Mouse (Mus musculus): ENCODE measurements at regions not wholly inside any gene's neighbourhood (a gene's known extent, or its start where the extent isn't known, plus 50 kb on each side); places are given as distances from the start of the nearest gene placed in this dataset.
"Not testable (repeated sequence)": the region's sequence is repeated elsewhere in the genome, so short reads cannot be mapped to it uniquely, and the experiment has no call there.

DNA sequence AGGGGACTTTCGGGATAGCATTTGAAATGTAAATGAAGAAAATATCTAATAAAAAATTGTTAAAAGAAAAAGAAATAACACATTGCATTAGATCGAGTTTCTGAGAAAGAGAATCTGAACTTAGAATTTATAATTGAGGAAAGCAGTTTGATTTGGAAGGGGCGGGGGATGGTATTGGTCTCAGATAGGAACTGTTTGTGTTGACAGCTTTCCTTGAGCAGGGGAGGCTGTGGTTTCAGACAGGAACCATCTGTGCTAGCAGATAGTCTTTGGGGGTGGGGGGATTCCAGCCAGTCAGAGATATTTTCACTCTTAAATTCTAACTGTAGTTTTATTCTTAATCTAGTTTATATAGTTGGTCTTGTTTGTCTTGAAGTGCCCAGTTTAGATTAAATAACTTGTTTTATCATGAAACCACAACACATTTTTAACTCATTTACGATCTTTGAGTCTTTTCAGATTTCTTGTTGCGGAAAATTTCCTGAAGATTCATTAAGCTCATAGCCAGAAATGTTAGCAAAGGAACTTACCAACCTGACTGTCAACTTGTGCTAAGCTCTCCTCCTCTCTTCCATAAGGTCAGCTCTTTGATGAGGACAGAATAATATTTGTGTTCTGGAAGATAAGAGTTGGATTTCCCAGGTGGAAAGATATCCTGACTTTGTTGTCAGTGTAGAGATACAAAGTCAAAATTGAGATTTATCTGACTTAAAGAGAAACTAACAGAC, 846.2 kb downstream of the Dad1 start:
- not testable (repeated sequence) for DNase-seq

DNA sequence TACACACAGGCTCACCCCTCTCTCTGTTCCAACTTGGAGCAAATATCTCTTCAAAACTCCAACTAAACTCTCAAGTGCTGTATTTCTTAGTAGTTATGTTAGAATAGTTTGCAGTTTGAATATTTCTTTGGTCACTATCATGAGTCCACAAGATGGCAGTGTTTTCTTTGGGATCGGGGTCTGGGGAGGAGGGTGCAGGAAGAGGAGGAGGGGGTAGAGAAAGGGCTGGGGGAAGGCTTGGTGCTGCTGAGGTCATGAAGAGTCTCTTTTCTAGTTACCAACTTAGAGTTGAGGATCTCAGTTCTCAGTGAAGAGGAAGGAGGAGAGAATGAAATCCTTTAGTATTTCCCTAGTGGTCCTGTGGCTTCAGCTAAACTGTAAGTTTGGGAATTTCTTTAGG, 863.6 kb downstream of the Dad1 start:
- not testable (repeated sequence) for DNase-seq

DNA sequence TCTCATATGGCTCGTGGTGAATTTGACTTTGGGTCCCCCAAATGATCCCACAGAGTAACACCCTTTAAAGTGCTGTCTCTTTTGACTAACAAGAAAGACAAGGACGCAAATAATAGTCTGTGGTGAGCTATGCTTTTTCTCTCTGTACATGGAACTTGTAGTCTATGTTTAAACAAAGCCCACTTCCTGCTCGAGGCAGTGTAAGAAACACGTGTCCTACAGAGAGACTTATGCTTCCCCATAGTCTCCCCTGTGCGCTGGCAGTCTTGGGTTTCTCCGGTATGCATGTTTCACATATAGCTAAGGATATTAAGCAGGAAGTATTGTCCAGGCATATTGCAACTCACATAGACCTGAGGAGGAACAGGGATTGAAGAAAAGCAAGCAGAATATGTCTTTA, 879.0 kb upstream of the Olfr1507 start:
- DNase-seq = not testable (repeated sequence)

GRCm38 (mm10) chr14:53373777-53374468, 878.4 kb upstream of the Olfr1507 start:
- not testable (repeated sequence) for DNase-seq

GRCm38 (mm10) chr14:53369776-53370175, 874.2 kb upstream of the Olfr1507 start:
- no peak for DNase-seq

DNA sequence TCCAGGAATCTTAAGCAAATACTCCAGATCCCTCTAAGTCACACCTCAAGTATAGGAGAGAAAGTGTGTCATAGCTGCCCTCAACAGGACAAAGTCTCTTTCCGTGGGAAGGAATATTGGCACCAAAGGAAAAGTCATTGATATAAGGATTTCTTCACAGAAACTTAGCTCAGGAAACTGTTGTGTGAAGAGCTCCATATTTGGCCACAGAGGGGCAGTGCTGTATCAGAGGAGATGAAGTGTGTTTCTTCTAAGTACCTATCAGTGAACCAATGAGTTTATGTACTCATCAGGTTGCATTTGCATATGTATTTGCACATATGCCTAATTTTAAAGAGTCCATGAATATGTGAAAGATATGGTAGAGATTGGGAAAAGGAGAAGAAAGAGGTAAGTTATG, 871.9 kb upstream of the Olfr1507 start:
- not testable (repeated sequence) for DNase-seq

GRCm38 (mm10) chr14:53363995-53364394, 868.4 kb upstream of the Olfr1507 start:
- DNase-seq = not testable (repeated sequence)

DNA sequence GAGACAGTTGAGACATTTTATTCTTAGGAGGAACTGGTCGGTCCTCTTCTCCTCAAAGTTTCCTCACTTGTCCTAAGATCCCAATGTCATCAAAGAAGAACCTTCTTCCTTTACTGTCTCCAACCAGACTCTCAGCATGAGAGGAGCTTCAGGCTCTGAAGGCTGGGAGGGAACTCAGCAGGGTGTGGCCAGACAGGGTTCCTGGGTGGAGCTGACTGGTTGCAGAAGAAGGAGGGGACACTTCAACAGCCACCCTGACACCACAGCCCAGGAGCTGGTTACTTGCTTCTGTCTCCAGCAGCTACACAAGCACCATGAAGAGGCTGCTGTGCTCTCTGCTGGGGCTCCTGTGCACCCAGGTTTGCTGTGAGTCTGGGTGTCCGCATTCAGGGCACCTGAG, 866.5 kb upstream of the Olfr1507 start:
- DNase-seq = not testable (repeated sequence)

DNA sequence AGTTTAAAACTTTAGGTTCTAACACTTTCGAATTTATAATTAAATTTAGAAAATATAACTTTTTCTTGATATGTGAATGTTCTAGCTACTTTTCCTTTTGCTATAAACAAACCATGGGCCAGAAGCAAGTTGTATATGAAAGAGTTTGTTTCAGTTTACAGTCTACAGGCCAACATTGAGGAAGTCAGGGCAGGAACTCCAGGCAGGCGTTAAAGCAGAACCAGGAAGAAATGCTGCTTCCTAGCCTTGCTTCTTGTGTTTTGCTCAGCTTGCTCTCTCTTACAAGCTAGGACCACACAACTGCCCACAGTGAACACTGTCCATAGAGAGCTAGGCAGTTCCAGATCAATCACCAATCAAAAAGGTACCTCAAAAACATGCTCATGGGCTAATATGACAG, 861.9 kb upstream of the Olfr1507 start:
- not testable (repeated sequence) for DNase-seq

- DNase-seq = not testable (repeated sequence)
Measured at GRCm38 (mm10) chr14:53356783-53357182, 861.2 kb upstream of the Olfr1507 start.

GRCm38 (mm10) chr14:53351457-53351856, 855.9 kb upstream of the Olfr1507 start:
- DNase-seq = not testable (repeated sequence)

GRCm38 (mm10) chr14:53350780-53351179, 855.2 kb upstream of the Olfr1507 start:
- DNase-seq = not testable (repeated sequence)

DNA sequence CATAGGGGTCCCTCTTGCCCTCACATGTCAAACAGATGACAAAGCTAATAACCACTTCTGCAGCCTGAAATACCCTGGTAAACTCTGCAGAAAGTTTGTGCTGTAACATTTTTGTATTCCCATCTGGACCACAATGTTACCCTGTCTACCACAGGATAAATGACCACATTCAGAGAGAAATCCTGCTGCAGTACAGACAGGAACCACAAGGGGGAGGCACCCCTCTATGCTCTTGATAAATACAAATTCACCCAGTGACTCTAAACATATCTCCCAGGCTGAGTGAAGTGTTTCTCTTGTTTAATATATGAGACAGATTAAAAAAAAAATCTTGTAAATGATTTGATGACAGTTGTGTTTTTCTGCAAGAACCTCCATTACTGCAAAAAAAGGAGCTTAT, 853.6 kb upstream of the Olfr1507 start:
- not testable (repeated sequence) for DNase-seq

- DNase-seq = not testable (repeated sequence)
Measured at GRCm38 (mm10) chr14:53345568-53345967, 850.0 kb upstream of the Olfr1507 start.

- not testable (repeated sequence) for DNase-seq
Measured at GRCm38 (mm10) chr14:53343849-53344248, 848.3 kb upstream of the Olfr1507 start.

GRCm38 (mm10) chr14:53339167-53339566, 843.6 kb upstream of the Olfr1507 start:
- not testable (repeated sequence) for DNase-seq

- not testable (repeated sequence) for DNase-seq
Measured at GRCm38 (mm10) chr14:53337446-53337845, 841.9 kb upstream of the Olfr1507 start.

DNA sequence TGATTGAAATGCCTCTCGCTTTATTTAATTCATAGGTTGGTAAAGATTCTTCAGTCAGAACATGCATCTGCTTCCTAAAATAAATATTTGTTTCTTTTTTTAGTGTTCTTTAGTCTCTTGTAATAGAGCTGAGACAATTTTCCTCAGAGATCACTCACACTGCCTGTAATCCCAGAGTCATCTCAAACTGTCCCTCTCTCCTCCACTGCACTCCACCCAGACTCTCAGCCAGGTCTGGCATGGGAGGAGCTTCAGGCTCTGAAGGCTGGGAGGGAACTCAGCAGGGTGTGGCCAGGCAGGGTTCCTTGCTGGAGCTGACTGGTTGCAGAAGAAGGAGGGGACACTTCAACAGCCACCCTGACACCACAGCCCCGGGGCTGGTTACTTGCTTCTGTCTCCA, 841.2 kb upstream of the Olfr1507 start:
- not testable (repeated sequence) for DNase-seq

GRCm38 (mm10) chr14:53334451-53334850, 838.9 kb upstream of the Olfr1507 start:
- DNase-seq = not testable (repeated sequence)

GRCm38 (mm10) chr14:53331153-53331552, 835.6 kb upstream of the Olfr1507 start:
- DNase-seq = not testable (repeated sequence)

GRCm38 (mm10) chr14:53324367-53324766, 828.8 kb upstream of the Olfr1507 start:
- DNase-seq = not testable (repeated sequence)

DNA sequence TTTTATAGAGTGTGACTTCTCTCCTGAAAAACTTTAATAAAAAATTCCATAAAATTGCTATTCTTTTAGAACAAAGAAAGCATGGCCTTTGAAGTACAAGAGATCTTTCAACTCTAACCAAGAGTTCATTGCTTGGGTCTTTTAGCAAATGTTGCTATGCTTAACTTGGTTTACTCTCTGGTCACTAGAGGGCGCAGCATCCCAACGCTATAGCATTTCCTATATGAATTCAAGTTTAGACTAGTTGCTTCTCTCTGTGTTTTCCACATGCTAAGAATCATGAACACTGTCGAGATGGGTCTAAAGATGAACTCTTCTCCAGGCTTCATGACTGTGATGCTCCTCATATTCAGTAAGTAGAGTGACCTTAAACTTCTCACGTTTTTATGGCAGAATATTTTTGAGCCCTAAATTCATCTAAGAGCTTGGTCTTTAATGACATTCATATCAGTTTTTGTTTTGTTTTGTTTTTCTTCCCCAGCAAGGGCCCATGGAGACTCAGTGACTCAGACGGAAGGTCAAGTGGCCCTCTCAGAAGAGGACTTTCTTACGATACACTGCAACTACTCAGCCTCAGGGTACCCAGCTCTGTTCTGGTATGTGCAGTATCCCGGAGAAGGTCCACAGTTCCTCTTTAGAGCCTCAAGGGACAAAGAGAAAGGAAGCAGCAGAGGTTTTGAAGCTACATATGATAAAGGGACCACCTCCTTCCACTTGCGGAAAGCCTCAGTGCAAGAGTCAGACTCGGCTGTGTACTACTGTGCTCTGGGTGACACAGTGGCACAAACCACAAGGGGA, 823.2 kb upstream of the Olfr1507 start:
- DNase-seq = not testable (repeated sequence)

- DNase-seq = not testable (repeated sequence)
Measured at GRCm38 (mm10) chr14:53312490-53312889, 816.9 kb upstream of the Olfr1507 start.

All from adrenal gland, postnatal 25 days (tissue).